Mouse (Mus musculus) C2C12 (cell line): ENCODE measurements around the gene Tnrc6c.

Source experiments
- CEBPB ChIP-seq: IDR thresholded peaks from one replicate; pipeline ENCODE4 v1.6.1; 2011; ENCODE audit warnings: low read depth, mild to moderate bottlenecking, control low read depth, moderate library complexity
- CTCF ChIP-seq: IDR thresholded peaks from one replicate; pipeline ENCODE4 v1.5.1; 2011; ENCODE audit not compliant: control insufficient read depth, insufficient read depth, insufficient read length
- MAX ChIP-seq: IDR thresholded peaks from one replicate; pipeline ENCODE4 v1.6.1; 2011; ENCODE audit warnings: mild to moderate bottlenecking, control low read depth
- MYOD1 ChIP-seq: IDR thresholded peaks from one replicate; pipeline ENCODE4 v1.6.1; 2011; ENCODE audit warnings: low read depth; ENCODE audit not compliant: control insufficient read depth, insufficient read length
- MYOG ChIP-seq: IDR thresholded peaks from one replicate; pipeline ENCODE4 v1.6.1; 2011; ENCODE audit not compliant: control insufficient read depth, insufficient read length; ENCODE audit errors: extremely low read depth
- USF1 ChIP-seq: IDR thresholded peaks from one replicate; pipeline ENCODE4 v1.6.1; 2011; ENCODE audit warnings: low read depth, mild to moderate bottlenecking, control low read depth, moderate library complexity

- no peak for TF ChIP-seq CTCF
- TF ChIP-seq CEBPB, result no peak
- TF ChIP-seq USF1, result no peak
- TF ChIP-seq MYOD1, result no peak
- TF ChIP-seq MYOG, result no peak
- TF ChIP-seq MAX, result no peak
Measured at GRCm38 (mm10) chr11:117790703-117791440, 136.8 kb downstream of the Tnrc6c start.
